Mouse (Mus musculus) spleen, adult 2 months (tissue): ENCODE measurements around the gene Cdhr4. TPM values are rescaled to one million over a fixed set of nuclear protein-coding genes. Genes with fewer than 3 reads are reported as not detected.

Experiments used
- DNase-seq, 2 experiments: peaks; one replicate each; pipeline versions ENCODE4 v3.0.0 to v3.0.0-alpha.2; 2012 to 2021; ENCODE audit warnings: low spot score in 2 of 2, low read depth in 1 of 2
- H3K27ac ChIP-seq: fragments of 200-500 bp; 2 replicates; pipeline ENCODE4 v1.5.1; 2012; ENCODE audit warnings: low read length, inconsistent platforms; ENCODE audit not compliant: insufficient read depth
- H3K27me3 ChIP-seq: fragments of 200-500 bp; 2 replicates; pipeline ENCODE4 v1.6.1; 2012; ENCODE audit warnings: mild to moderate bottlenecking, moderate library complexity, low read length, inconsistent platforms; ENCODE audit not compliant: control insufficient read depth, insufficient read depth
- H3K36me3 ChIP-seq: fragments of 200-500 bp; 2 replicates; pipeline ENCODE4 v1.6.1; 2012; ENCODE audit warnings: mild to moderate bottlenecking, low read length, inconsistent platforms; ENCODE audit not compliant: control insufficient read depth, insufficient read depth
- H3K4me1 ChIP-seq: fragments of 200-500 bp; 2 replicates; pipeline ENCODE4 v1.6.1; 2011; ENCODE audit warnings: inconsistent platforms; ENCODE audit not compliant: control insufficient read depth, insufficient read depth, insufficient read length
- H3K4me3 ChIP-seq: fragments of 200-500 bp; 2 replicates; pipeline ENCODE4 v1.5.1; 2011; ENCODE audit warnings: mild to moderate bottlenecking, inconsistent platforms; ENCODE audit not compliant: insufficient read depth, insufficient read length; ENCODE audit errors: extremely low read depth
- CTCF ChIP-seq: fragments of 200-500 bp; IDR thresholded peaks from 2 replicates; pipeline ENCODE4 v1.5.1; 2011; ENCODE audit warnings: mild to moderate bottlenecking, inconsistent platforms; ENCODE audit not compliant: insufficient read depth, insufficient read length, insufficient replicate concordance; ENCODE audit errors: extremely low read depth
- POLR2A ChIP-seq: fragments of 200-500 bp; IDR thresholded peaks from 2 replicates; pipeline ENCODE4 v1.6.1; 2011; ENCODE audit warnings: low read depth, low read length, inconsistent platforms
- WGBS: fragments of 180-500 bp; shearing (Covaris S2); methylation state at CpG from one replicate; pipeline ENCODE4 v1.1.7; 2018; 5-methylcytosine and 5-hydroxymethylcytosine counted together
- polyA plus RNA-seq: library from polyadenylated mRNA; depleted of rRNA; stranded (reverse); fragments of >200 nt; gene quantifications from 2 replicates; pipeline ENCODE4 v1.2.3, GENCODE M21; 2012

Gene Cdhr4
- polyA plus RNA-seq, 1 experiment, result 2.9 TPM

GRCm38 (mm10) chr9:107993013-107993412 is 716 bp downstream of the Cdhr4 start:
- no peak for DNase-seq
- H3K27ac ChIP-seq, result no peak overlapping the region
- no peaks in the 10 kb centered on the region for H3K36me3 ChIP-seq
- WGBS, result 64% methylated on average over 11 of the region's 11 CpGs
- H3K27me3 ChIP-seq, result no peaks in the 10 kb centered on the region
- no peak for TF ChIP-seq CTCF
- no peak for TF ChIP-seq POLR2A
- H3K4me3 ChIP-seq, result no peak overlapping the region
- no peaks in the 10 kb centered on the region for H3K4me1 ChIP-seq

GRCm38 (mm10) chr9:107994464-107994863 is 2.2 kb downstream of the Cdhr4 start:
- Histone ChIP-seq H3K4me3 (no peak overlapping the region), H3K4me1 (no peaks in the 10 kb centered on the region), H3K27ac (no peak overlapping the region), H3K36me3 (no peaks in the 10 kb centered on the region), H3K27me3 (no peaks in the 10 kb centered on the region)
- 8% methylated on average over 2 of the region's 2 CpGs for whole genome bisulfite sequencing
- DNase-seq, result no peak
- TF ChIP-seq POLR2A, result no peak
- TF ChIP-seq CTCF, result no peak

GRCm38 (mm10) chr9:107995513-107995912 is 3.2 kb downstream of the Cdhr4 start:
- no peak for DNase-seq
- no peaks in the 10 kb centered on the region for H3K27me3 ChIP-seq
- WGBS, result 97% methylated on average over 21 of the region's 21 CpGs
- H3K36me3 ChIP-seq, result no peaks in the 10 kb centered on the region
- H3K4me1 ChIP-seq, result no peaks in the 10 kb centered on the region
- no peak overlapping the region for H3K27ac ChIP-seq
- H3K4me3 ChIP-seq, result no peak overlapping the region
- TF ChIP-seq CTCF (no peak), POLR2A (no peak)

- DNase-seq, result no peak
- Histone ChIP-seq H3K4me3 (no peak within 1 kb of the TSS), H3K27me3 (no peaks in the 10 kb centered on the region), H3K27ac (no peak within 1 kb of the TSS), H3K4me1 (no peaks in the 10 kb centered on the region), H3K36me3 (no peaks in the 10 kb centered on the region)
- WGBS, result 92% methylated on average over 5 of the region's 5 CpGs
- TF ChIP-seq POLR2A (no peak), CTCF (no peak)
Observed at GRCm38 (mm10) chr9:107996049-107996448, 3.8 kb downstream of the Cdhr4 start, which contains the start of gene Gm20662. TSS of gene Gm20662 (plus strand) at chr9:107996349.

- H3K4me3 ChIP-seq, result peak within 1 kb of the TSS; percentile 81
- no peaks in the 10 kb centered on the region for H3K27me3 ChIP-seq
- H3K36me3 ChIP-seq, result no peaks in the 10 kb centered on the region
- WGBS, result under 1% methylated on average over 51 of the region's 51 CpGs
- DNase-seq, result peak; percentile 100
- H3K4me1 ChIP-seq, result peaks cover 5% of the 10 kb centered on the region; the same call in 1 of the 2 replicates
- peak within 1 kb of the TSS; percentile 89 for H3K27ac ChIP-seq
- no peak for TF ChIP-seq CTCF
- peak; percentile 87 for TF ChIP-seq POLR2A
Observed at GRCm38 (mm10) chr9:108001922-108002770, 9.8 kb downstream of the Cdhr4 start, which contains the start of gene Ip6k1. TSS of gene Ip6k1 (plus strand) at chr9:108002501.

GRCm38 (mm10) chr9:108002778-108003530 is 10.7 kb downstream of the Cdhr4 start:
- no peaks in the 10 kb centered on the region for H3K27me3 ChIP-seq
- H3K36me3 ChIP-seq, result no peaks in the 10 kb centered on the region
- H3K27ac ChIP-seq, result peak overlapping the region; percentile 79
- H3K4me1 ChIP-seq, result peaks cover 5% of the 10 kb centered on the region; the same call in 1 of the 2 replicates
- DNase-seq, result peak in 1 of 2 experiments; percentile 29
- TF ChIP-seq POLR2A, result no peak
- no peak for TF ChIP-seq CTCF
- peak overlapping the region; percentile 81 for H3K4me3 ChIP-seq
- WGBS, result under 1% methylated on average over 50 of the region's 50 CpGs
